Mouse (Mus musculus): ENCODE data around the gene Ficd. TPM values are rescaled to one million over a fixed set of nuclear protein-coding genes. Genes with fewer than 3 reads are reported as not detected.
"Not testable (repeated sequence)": the region's sequence is repeated elsewhere in the genome, so short reads cannot be mapped to it uniquely, and the experiment has no call there.

Ficd gene
- polyA plus RNA-seq, 1 experiment from 2014 or later = 7.8 TPM

DNA sequence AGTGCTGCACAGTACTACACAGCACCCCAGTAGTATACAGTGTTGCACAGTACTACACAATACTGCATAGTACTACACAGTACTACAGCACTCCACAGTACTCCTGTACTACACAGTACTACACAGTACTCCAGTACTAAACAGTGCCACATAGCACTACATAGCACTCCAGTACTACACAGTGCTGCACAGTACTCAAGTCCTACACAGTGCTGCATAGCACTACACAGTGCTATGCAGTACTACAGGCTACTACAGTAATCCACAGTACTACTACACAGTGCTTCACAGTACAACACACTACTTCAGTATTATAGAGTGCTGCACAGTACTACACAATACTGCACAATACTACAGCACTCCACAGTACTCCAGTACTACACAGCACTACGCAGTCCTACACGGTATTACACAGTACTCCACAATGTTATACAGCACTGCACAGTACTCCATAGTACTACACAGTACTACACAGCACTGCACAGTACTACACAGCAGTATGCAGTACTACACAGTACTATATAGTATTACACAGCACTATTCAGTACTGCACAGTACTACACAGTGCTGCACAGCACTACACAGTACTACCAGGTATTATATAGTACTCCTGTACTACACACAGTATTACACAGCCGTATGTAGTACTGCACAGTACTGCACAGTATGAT is 44.6 kb downstream of the Ficd start:
- WGBS = 95% methylated on average over 3 of the region's 3 CpGs
- Histone ChIP-seq H3K4me1 (peaks cover 4% of the 10 kb centered on the region), H3K9ac (no peak overlapping the region), H3K27me3 (peaks cover 17% of the 10 kb centered on the region), H3K4me2 (replicated peaks) (no peak overlapping the region), H3K36me3 (peaks cover 32% of the 10 kb centered on the region), H3K27ac (no peak overlapping the region), H3K9me3 (replicated peaks) (no peaks in the 10 kb centered on the region), H3K4me3 (no peak overlapping the region)
- 0 out of 2 replicates have a peak, but pooled peaks have one; percentile 43 for ATAC-seq (ENCODE audit: low FRiP score)

DNA sequence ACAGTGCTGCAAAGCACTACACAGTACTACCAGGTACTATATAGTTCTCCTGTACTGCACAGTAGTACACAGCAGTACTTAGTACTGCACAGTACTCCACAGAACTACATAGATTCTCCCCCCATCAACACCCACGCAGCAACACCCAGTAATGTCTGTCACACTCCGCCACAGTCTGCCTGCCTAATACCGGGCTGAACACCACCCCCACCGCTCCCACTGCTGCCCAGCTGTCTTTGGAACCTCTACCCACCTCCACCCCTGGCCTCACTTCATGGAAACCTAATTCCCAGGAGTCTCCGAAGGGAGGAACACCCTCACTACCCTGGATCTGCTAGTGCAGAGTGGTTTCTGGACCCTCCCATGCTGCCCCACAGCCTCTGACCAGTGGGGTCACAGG is 45.2 kb downstream of the Ficd start:
- H3K9ac ChIP-seq = no peak overlapping the region

GRCm38 (mm10) chr5:113781254-113781653 is 45.7 kb downstream of the Ficd start:
- 83% methylated on average over 7 of the region's 7 CpGs for WGBS
- no peak for ATAC-seq (ENCODE audit: low FRiP score)

More for the DNA sequence above, 45.2 kb downstream of the Ficd start:
- H3K36me3 ChIP-seq = peaks cover 27% of the 10 kb centered on the region
- H3K9me3 ChIP-seq (replicated peaks) = no peaks in the 10 kb centered on the region
- ATAC-seq (ENCODE audit: low FRiP score) = no peak
- no peak overlapping the region for H3K4me2 ChIP-seq (replicated peaks)
- peaks cover 4% of the 10 kb centered on the region for H3K4me1 ChIP-seq
- 89% methylated on average over 5 of the region's 5 CpGs for WGBS
- H3K27me3 ChIP-seq = peaks cover 17% of the 10 kb centered on the region
- no peak overlapping the region for H3K4me3 ChIP-seq
- H3K27ac ChIP-seq = no peak overlapping the region

DNA sequence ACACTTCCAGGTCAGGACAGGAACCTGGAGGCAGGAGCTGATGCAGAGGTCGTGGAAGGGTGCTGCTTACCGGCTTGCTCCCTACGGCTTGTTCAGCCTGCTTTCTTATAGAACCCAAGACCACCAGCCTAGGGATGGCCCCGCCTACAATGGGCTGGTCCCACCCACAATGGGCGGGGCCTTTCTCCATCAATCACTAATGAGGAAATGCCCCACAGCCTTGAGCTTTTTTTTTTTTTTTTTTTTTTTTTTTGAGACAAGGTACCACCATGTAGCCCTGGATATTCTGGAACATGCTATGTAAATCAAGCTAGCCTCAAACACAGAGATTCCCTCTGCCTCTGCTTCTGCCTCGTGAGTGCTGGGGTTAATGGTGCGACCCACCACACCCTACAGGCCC is 46.3 kb downstream of the Ficd start:
- 80% methylated on average over 7 of the region's 7 CpGs for WGBS
- ATAC-seq (ENCODE audit: low FRiP score) = no peak

More at GRCm38 (mm10) chr5:113781254-113781653, 45.7 kb downstream of the Ficd start:
- Histone ChIP-seq H3K36me3 (peaks cover 22% of the 10 kb centered on the region), H3K27me3 (peaks cover 17% of the 10 kb centered on the region), H3K4me1 (peaks cover 4% of the 10 kb centered on the region), H3K4me2 (replicated peaks) (no peak overlapping the region), H3K9ac (no peak overlapping the region), H3K27ac (no peak overlapping the region), H3K9me3 (replicated peaks) (no peaks in the 10 kb centered on the region), H3K4me3 (no peak overlapping the region)

DNA sequence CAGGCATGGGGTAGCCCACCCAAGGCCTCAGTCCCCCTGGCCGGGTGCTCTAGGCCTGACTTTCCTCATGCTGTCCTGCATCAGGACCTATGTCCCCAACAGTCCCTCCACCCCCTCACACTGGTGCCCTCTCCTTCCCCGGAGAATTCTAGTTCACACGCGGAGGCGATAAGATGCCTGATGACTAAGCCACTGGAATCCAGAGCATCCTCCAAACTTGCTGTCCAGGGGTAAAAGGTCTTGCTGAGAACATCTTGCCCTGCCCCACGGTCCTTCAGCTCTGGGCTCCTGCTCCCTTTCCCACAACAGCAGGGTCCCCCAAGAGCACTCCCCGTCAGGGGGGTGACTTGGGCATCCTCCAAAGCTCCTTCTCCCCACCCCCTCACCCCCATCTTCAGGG is 47.0 kb downstream of the Ficd start:
- Histone ChIP-seq H3K4me2 (replicated peaks) (no peak overlapping the region), H3K4me1 (peaks cover 4% of the 10 kb centered on the region), H3K36me3 (peaks cover 10% of the 10 kb centered on the region), H3K4me3 (no peak overlapping the region), H3K27me3 (peaks cover 17% of the 10 kb centered on the region), H3K27ac (no peak overlapping the region), H3K9ac (no peak overlapping the region), H3K9me3 (replicated peaks) (no peaks in the 10 kb centered on the region)
- WGBS = 93% methylated on average over 7 of the region's 7 CpGs
- ATAC-seq (ENCODE audit: low FRiP score) = no peak

More for the DNA sequence above, 46.3 kb downstream of the Ficd start:
- Histone ChIP-seq H3K9ac (no peak overlapping the region), H3K36me3 (peaks cover 16% of the 10 kb centered on the region), H3K4me2 (replicated peaks) (no peak overlapping the region), H3K27ac (no peak overlapping the region), H3K9me3 (replicated peaks) (no peaks in the 10 kb centered on the region), H3K27me3 (peaks cover 17% of the 10 kb centered on the region), H3K4me1 (peaks cover 4% of the 10 kb centered on the region), H3K4me3 (no peak overlapping the region)

DNA sequence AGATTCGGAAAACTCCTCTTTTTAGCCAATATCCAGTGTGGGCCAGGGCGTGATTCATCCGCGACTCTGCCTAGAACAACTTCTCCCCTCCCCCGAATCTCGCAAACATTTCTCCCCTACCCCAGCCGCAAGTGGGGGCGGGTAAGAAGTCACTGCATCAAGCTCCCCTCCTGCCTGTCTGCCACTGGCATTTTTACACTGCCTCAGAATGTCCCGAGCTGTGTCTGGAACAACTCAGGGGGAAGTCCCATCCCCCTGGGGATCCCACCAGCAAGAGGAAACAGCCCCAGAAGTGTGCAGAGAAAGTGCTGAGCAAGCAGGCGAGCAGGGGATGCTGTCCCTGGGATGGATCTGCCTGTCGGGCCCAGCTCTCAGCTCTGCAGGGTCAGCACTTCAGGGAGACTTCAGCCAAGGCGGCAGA is 48.0 kb downstream of the Ficd start:
- Histone ChIP-seq H3K36me3 (peaks cover 3% of the 10 kb centered on the region; the same call in 1 of the 2 replicates), H3K27ac (peak overlapping the region; percentile 37; the same call in 1 of the 2 replicates), H3K4me3 (no peak overlapping the region), H3K9ac (no peak overlapping the region), H3K27me3 (peaks cover 17% of the 10 kb centered on the region), H3K4me2 (replicated peaks) (no peak overlapping the region; the same call in 1 of the 2 replicates), H3K4me1 (peaks cover 7% of the 10 kb centered on the region), H3K9me3 (replicated peaks) (no peaks in the 10 kb centered on the region)
- 16% methylated on average over 12 of the region's 12 CpGs for WGBS
- no peak for ATAC-seq (ENCODE audit: low FRiP score)

- WGBS = 24% methylated on average over 3 of the region's 3 CpGs
- H3K4me2 ChIP-seq (replicated peaks); H3K4me3 ChIP-seq; H3K36me3 ChIP-seq; H3K9ac ChIP-seq; ATAC-seq (ENCODE audit: low FRiP score); H3K9me3 ChIP-seq (replicated peaks): not testable (repeated sequence)
- Histone ChIP-seq H3K27me3 (peaks cover 17% of the 10 kb centered on the region), H3K27ac (peak overlapping the region; percentile 37; the same call in 1 of the 2 replicates), H3K4me1 (peaks cover 13% of the 10 kb centered on the region)
These were observed 48.5 kb downstream of the Ficd start for GRCm38 (mm10) chr5:113784104-113784503.

GRCm38 (mm10) chr5:113786985-113787384 is 51.4 kb downstream of the Ficd start:
- 85% methylated on average over 5 of the region's 5 CpGs for WGBS
- Histone ChIP-seq H3K4me1 (peaks cover 20% of the 10 kb centered on the region), H3K27ac (no peak overlapping the region), H3K9me3 (replicated peaks) (no peaks in the 10 kb centered on the region), H3K4me3 (no peak overlapping the region), H3K27me3 (peaks cover 17% of the 10 kb centered on the region), H3K36me3 (no peaks in the 10 kb centered on the region), H3K9ac (no peak overlapping the region), H3K4me2 (replicated peaks) (no peak overlapping the region)
- ATAC-seq (ENCODE audit: low FRiP score) = no peak

DNA sequence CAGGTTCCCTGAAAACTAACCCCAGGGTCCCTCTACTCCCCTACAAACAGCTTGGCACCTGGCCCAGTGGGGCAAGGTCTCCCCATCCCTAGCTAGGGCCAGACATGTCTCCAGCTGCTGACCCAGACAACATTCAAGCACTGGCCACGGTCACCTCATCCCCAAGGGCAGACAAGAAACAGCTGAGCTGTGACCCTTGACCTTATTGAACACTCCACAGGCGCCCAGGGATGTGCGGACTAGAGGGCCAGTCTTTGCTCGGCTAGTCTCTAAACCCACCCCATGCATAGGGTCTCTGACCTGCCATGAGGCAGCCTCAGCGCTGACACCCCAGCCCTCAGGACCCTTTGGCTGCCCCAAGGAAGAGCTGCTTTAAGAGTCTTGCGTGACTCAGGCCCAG is 53.0 kb downstream of the Ficd start:
- 50% methylated on average over 6 of the region's 6 CpGs for WGBS
- Histone ChIP-seq H3K36me3 (no peaks in the 10 kb centered on the region), H3K9ac (no peak overlapping the region), H3K27me3 (peaks cover 5% of the 10 kb centered on the region; the same call in 1 of the 2 replicates), H3K4me2 (replicated peaks) (no peak overlapping the region), H3K4me1 (peaks cover 18% of the 10 kb centered on the region), H3K4me3 (no peak overlapping the region), H3K27ac (no peak overlapping the region), H3K9me3 (replicated peaks) (no peaks in the 10 kb centered on the region)
- no peak for ATAC-seq (ENCODE audit: low FRiP score)

DNA sequence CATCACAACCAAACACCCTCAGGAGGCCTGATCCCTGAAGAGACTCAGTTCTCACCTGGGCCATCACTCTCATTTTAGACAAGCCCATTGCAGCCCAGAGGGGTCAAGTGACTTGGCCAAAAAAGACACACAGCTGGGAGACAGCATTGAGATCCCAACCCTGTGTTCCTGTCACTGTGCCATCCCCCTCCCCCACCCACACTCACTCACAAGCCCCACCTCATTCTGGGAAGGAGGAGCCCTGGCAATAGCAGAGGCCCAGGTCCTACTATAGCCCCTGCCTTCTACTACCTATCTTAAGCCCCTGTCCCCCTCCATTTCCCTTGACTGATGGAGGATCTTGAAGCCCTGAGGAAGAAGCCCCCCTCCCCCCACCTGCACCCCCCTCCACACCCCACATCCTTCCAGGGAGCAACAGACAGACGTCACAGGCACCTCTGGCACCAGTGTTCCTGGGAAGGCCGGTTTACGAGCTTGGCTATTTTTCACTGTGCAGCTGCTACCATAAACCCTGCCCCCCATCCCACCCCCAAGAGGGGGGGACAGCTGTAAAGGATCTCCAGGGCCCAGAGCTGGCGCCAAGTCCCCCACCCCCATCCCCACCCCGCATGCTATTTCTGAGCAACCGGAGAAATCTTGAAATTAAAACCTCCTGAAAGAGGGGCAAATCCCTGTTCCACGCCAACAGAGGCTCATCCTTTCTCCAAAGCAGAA is 53.6 kb downstream of the Ficd start:
- no peak for ATAC-seq (ENCODE audit: low FRiP score)
- Histone ChIP-seq H3K36me3 (no peaks in the 10 kb centered on the region), H3K9ac (peak overlapping the region; percentile 45; the same call in 1 of the 2 replicates), H3K27me3 (no peaks in the 10 kb centered on the region; the same call in 1 of the 2 replicates), H3K27ac (no peak overlapping the region), H3K4me2 (replicated peaks) (no peak overlapping the region), H3K4me1 (peaks cover 16% of the 10 kb centered on the region), H3K4me3 (no peak overlapping the region), H3K9me3 (replicated peaks) (no peaks in the 10 kb centered on the region)
- WGBS = 42% methylated on average over 7 of the region's 7 CpGs

Measured in hindbrain, embryonic 12.5 days (tissue).